Mouse (Mus musculus): ENCODE results near the gene Gm11487.
"Not testable (repeated sequence)": the region's sequence is repeated elsewhere in the genome, so short reads cannot be mapped to it uniquely, and the experiment has no call there.

Gene Gm11487

GRCm38 (mm10) chr4:73404972-73405371 lies at the start of gene Gm11487:
Gene Gm11487 (minus strand): TSS chr4:73405072.
- DNase-seq, result not testable (repeated sequence)

DNA sequence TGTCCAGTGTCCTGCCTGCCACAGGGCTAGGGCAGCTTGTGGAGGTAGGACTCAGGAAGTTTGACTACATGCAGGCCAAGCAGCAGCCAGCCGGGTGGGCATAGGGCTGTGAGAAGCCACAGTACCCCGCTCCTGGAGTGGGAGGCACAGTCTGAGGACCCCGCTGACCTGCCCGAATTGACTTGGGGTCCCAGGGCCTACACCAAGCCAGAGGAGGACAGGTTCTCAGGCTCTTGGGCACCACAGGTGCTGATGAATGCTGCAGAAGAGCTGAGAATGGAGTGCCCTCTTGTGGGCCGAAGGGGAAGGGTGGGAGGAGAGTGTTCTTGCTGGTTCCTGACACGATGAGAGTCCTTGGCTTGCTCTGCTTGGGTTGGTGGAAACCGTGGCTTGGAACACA lies 39.8 kb upstream of the Gm11487 start:
- DNase-seq, result peak; percentile 35 to 48

DNA sequence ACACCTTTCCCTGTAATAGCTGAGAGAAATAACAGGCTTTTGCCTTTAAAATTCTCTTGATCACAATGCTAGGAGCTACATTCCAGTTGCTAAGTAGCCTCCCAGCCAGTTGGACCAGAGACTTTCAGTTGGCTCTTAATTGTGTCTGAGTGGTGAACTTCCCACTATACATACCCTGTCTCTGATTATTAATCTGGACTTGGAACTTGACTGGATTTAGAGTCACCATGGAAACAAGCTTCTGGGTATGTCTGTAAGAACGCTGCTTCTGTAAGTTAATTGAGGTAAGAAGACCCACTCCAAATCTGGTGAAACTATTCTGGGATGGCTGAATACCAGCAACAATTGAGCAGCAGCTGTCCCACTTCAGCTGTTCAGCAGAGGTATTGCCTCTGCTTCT lies 37.7 kb upstream of the Gm11487 start:
- no peak for DNase-seq

GRCm38 (mm10) chr4:73425903-73426302 lies 21.0 kb upstream of the Gm11487 start:
- DNase-seq, result no peak

GRCm38 (mm10) chr4:73423049-73423448 lies 18.2 kb upstream of the Gm11487 start:
- DNase-seq, result no peak

GRCm38 (mm10) chr4:73366534-73366933 lies 38.3 kb downstream of the Gm11487 start:
- DNase-seq, result no peak
